Mouse (Mus musculus): ENCODE measurements at regions not wholly inside any gene's neighbourhood (a gene's known extent, or its start where the extent isn't known, plus 50 kb on each side); places are given as distances from the start of the nearest gene placed in this dataset.

GRCm38 (mm10) chr12:16233559-16233958, 377.2 kb downstream of the Lpin1 start:
- TF ChIP-seq CTCF (IDR thresholded peaks at IDR 0.05; ENCODE audit: low read depth, low read length) (no peak), POLR2A (IDR thresholded peaks at IDR 0.05; ENCODE audit: borderline replicate concordance, low read depth, low read length) (no peak)
